Mouse (Mus musculus): Measurements from ENCODE around the gene Rpl7l1. TPM values are rescaled to one million over a fixed set of nuclear protein-coding genes. Genes with fewer than 3 reads are reported as not detected.
"Not testable (repeated sequence)": the region's sequence is repeated elsewhere in the genome, so short reads cannot be mapped to it uniquely, and the experiment has no call there.

Gene Rpl7l1
- polyA plus RNA-seq, 1 experiment, result 115 TPM

DNA sequence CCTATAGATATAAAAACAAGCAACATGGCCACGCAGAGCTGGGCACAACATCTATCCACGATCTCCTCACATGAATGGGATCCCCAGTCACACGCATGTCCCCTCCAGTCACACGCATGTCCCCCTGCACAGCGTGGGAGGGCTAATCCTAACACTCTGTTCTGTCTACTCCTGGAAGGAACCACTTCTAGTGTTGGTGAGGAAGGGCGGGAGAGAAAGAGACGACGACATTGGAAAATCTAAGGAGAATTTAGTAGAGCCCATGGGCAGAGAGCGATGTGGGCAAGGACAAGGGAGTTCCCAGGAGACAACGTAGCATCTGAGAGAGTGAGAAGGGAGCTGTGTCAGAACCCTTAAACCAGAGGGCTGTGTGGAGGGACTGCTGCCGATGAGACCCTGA, 11.9 kb downstream of the Rpl7l1 start:
- Histone ChIP-seq H3K27ac (ENCODE audit: insufficient read depth, low read length) (no peak overlapping the region), H3K4me3 (ENCODE audit: insufficient read depth, low read length) (no peak overlapping the region), H3K4me1 (ENCODE audit: control insufficient read depth, insufficient read depth, low read length) (no peaks in the 10 kb centered on the region)
- no peak for TF ChIP-seq CTCF (IDR thresholded peaks at IDR 0.05; ENCODE audit: borderline replicate concordance, insufficient read depth, low read length)
- no peak for TF ChIP-seq POLR2A (IDR thresholded peaks at IDR 0.05; ENCODE audit: low read depth, low read length)

DNA sequence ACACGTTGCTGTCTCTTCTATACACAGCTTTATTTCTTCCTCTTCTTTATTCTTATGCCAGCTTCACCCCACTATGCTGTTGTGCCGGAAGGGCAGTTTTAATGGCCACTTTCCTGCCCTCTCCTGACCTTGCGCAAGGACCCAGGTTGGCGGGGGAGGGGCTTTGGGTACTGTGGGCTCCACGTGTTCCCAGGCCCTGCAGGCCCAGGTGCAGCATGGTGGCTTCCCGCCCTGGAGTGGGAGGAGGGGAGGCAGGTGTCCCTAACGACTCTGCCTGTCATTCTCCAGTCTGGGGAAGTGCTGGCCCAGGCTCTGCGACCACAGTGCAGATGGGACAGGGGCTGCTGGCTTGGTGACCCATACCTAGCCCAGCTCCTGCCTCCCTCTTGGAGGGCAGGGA, 14.6 kb downstream of the Rpl7l1 start:
- no peak for TF ChIP-seq POLR2A (IDR thresholded peaks at IDR 0.05; ENCODE audit: low read depth, low read length)
- TF ChIP-seq CTCF (IDR thresholded peaks at IDR 0.05; ENCODE audit: borderline replicate concordance, insufficient read depth, low read length), result no peak
- Histone ChIP-seq H3K27ac (ENCODE audit: insufficient read depth, low read length) (no peak overlapping the region), H3K4me3 (ENCODE audit: insufficient read depth, low read length) (no peak overlapping the region), H3K4me1 (ENCODE audit: control insufficient read depth, insufficient read depth, low read length) (no peaks in the 10 kb centered on the region)

DNA sequence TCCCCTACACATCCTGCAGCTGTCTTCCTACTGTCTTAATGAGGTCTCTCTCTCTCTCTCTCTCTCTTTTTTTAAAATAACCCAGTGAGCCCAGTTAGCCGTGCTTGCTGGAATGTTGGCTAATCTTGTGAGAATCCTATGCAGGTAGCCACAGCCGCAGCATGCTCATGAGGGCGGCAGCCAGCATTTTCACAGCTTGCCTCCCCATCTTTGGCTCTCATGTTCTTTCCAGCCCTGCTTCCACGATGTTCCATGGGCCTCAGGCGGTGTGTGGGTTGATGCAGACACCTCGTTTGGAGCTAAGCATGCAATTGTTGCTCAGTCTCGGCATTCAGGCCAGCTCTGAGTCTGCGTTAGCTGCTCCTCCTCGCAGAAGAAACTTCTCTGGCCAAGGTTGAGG, 17.6 kb downstream of the Rpl7l1 start:
- not testable (repeated sequence) for H3K4me1 ChIP-seq (ENCODE audit: control insufficient read depth, insufficient read depth, low read length); H3K4me3 ChIP-seq (ENCODE audit: insufficient read depth, low read length); H3K27ac ChIP-seq (ENCODE audit: insufficient read depth, low read length)

DNA sequence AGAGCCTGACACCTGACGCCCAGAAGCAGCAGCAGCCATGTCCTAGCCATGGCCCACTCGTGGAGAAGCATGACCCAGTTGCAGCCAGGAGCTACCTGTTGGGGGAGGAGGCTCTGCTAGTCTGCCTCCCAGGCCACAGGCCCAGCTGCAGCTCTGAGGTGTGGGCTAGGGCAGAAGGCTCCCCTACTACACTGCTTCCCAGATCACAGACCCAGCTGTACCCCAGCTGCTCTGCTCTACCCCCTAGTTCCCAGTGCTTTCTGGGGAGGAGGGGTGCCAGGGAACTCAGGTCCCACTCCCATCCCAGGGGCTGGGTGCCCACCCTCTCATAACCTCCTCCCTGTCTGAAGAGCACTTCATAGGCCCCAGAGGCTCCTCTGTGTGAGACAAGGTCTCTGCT, 18.9 kb downstream of the Rpl7l1 start, which contains the start of gene Ptcra:
Ptcra (minus strand) TSS at position 169 of the 400 bp plus-strand sequence.
- no peaks in the 10 kb centered on the region for H3K4me1 ChIP-seq (ENCODE audit: control insufficient read depth, insufficient read depth, low read length)
- H3K27ac ChIP-seq (ENCODE audit: insufficient read depth, low read length), result no peak within 1 kb of the TSS
- no peak for TF ChIP-seq CTCF (IDR thresholded peaks at IDR 0.05; ENCODE audit: borderline replicate concordance, insufficient read depth, low read length)
- TF ChIP-seq POLR2A (IDR thresholded peaks at IDR 0.05; ENCODE audit: low read depth, low read length), result no peak
- no peak within 1 kb of the TSS for H3K4me3 ChIP-seq (ENCODE audit: insufficient read depth, low read length)

DNA sequence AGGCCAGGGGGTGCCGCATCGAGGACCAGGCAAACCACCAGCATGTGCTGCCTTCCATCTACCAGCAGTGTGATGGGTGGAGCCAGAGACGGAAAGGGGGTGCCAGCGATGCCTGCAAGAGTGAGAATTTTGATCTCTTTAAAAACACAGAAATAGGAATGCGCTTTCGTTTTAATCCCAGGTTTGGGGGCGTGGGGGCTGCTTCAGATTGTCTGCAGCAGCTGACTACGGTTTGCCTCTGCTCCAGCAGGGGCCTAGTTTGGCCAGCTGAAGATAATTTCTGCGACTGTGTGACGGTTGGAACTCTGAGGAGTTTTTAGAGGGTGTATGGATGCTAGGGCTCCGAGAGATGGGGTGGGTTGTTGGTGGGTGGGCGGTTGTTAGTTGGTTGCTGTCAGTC, 23.7 kb downstream of the Rpl7l1 start:
- Histone ChIP-seq H3K4me1 (ENCODE audit: control insufficient read depth, insufficient read depth, low read length) (no peaks in the 10 kb centered on the region), H3K27ac (ENCODE audit: insufficient read depth, low read length) (no peak overlapping the region), H3K4me3 (ENCODE audit: insufficient read depth, low read length) (no peak overlapping the region)
- no peak for TF ChIP-seq CTCF (IDR thresholded peaks at IDR 0.05; ENCODE audit: borderline replicate concordance, insufficient read depth, low read length)
- TF ChIP-seq POLR2A (IDR thresholded peaks at IDR 0.05; ENCODE audit: low read depth, low read length), result no peak

DNA sequence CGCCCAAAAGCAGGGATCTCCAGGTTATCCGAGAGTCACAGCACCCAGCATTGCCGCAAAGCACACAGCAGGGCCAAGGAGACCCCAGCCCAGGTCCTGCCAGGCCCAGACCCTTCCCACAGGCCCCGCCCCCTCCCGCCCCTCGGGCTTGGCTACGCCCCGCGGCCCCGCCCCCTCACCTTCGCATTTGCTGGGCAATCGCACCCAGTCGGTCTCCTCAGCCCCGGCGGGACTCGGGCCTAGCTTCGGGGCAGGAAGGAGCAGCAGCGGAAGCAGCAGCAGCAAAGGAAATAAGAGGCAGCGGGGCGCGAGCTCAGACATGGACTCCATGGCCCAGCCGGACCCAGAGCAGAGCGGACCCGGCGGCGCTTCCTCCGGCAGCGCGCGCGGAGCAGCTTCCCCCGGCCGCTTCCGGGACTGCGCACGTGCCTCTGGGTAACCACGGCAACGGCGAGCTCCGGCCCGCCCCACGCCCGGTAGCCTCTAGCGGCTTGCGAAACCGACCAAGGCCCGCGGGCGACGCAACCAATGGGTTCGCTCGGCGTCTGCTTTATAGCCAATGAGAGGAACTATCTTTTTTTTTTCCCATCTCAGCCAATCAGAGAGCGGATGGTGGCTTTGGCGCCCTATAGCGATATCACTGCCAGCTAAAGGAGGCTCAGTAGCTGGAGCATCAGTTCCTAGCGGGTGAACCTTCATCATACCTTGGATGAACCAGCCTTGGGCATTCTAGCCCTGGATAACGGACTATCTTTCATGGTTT, 30.5 kb downstream of the Rpl7l1 start, which contains the start of gene Cnpy3:
Cnpy3 (minus strand) TSS at position 421 of the 763 bp plus-strand sequence.
- TF ChIP-seq POLR2A (IDR thresholded peaks at IDR 0.05; ENCODE audit: low read depth, low read length) (peak; percentile 79), CTCF (IDR thresholded peaks at IDR 0.05; ENCODE audit: borderline replicate concordance, insufficient read depth, low read length) (no peak)
- Histone ChIP-seq H3K4me1 (ENCODE audit: control insufficient read depth, insufficient read depth, low read length) (0 out of 2 replicates have a peak, but pooled peaks cover 5% of the 10 kb centered on the region), H3K27ac (ENCODE audit: insufficient read depth, low read length) (peak within 1 kb of the TSS; percentile 64), H3K4me3 (ENCODE audit: insufficient read depth, low read length) (peak within 1 kb of the TSS; percentile 78)

DNA sequence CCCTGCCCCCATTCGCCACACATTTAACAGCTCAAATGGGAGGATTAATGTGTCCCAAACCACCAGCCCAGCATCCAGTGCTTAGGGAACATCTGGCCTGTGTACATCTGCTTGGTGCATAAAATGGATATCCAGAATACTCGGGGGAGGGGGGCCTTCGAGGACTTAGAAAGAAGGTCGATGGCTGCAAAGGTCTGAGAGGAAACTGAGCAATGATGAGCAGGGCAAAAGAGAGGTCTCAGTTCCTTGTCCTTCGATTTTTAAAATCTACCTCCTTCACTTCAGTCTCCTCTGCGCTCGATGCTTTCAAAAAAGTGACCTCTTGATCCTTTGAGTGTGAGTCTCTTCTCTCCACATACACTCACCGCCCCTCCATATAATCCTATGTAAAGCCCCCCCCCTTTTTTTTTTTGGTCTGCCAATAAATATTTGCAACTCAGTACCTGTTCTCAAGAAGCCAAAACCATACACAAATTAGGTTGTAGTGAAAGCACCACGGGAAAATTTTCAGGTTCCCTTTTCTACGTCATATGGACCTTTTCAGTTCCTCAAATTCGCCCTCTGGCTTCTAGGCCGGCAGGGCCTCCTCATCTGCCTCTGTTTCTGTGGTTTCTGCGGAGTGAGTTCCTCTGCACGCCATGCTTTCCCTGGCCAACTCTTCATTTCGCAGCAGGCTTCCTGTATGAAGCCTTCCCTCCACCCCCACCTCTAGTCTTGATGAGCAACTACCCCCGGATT, 31.2 kb downstream of the Rpl7l1 start:
- TF ChIP-seq CTCF (IDR thresholded peaks at IDR 0.05; ENCODE audit: borderline replicate concordance, insufficient read depth, low read length), result no peak
- no peak; the same call in 1 of the 2 replicates for TF ChIP-seq POLR2A (IDR thresholded peaks at IDR 0.05; ENCODE audit: low read depth, low read length)
- Histone ChIP-seq H3K4me3 (ENCODE audit: insufficient read depth, low read length) (peak overlapping the region; percentile 78), H3K27ac (ENCODE audit: insufficient read depth, low read length) (peak overlapping the region; percentile 64), H3K4me1 (ENCODE audit: control insufficient read depth, insufficient read depth, low read length) (0 out of 2 replicates have a peak, but pooled peaks cover 5% of the 10 kb centered on the region)

DNA sequence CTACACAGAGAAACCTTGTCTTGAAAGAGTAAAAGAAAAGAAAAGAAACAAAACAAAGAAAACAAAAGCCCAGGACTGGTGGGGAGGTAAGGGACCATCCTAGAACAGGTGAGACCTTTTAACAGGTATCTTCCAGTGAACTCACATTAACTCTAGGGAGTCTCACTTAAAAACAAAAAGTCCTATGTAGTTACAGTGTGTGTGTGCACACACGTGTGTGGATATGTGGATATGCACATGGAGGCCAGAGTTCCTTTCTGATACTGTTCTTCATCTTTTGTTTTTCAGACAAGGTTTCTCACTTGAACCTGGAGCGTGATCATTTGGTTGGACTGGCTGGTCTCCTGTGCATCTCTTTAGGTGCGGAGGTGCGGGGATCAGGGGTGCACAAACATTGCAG, 31.9 kb downstream of the Rpl7l1 start:
- H3K4me3 ChIP-seq (ENCODE audit: insufficient read depth, low read length), result peak overlapping the region; percentile 78; the same call in 1 of the 2 replicates
- TF ChIP-seq POLR2A (IDR thresholded peaks at IDR 0.05; ENCODE audit: low read depth, low read length), result no peak
- no peak for TF ChIP-seq CTCF (IDR thresholded peaks at IDR 0.05; ENCODE audit: borderline replicate concordance, insufficient read depth, low read length)
- H3K27ac ChIP-seq (ENCODE audit: insufficient read depth, low read length), result no peak overlapping the region
- H3K4me1 ChIP-seq (ENCODE audit: control insufficient read depth, insufficient read depth, low read length), result 0 out of 2 replicates have a peak, but pooled peaks cover 5% of the 10 kb centered on the region

DNA sequence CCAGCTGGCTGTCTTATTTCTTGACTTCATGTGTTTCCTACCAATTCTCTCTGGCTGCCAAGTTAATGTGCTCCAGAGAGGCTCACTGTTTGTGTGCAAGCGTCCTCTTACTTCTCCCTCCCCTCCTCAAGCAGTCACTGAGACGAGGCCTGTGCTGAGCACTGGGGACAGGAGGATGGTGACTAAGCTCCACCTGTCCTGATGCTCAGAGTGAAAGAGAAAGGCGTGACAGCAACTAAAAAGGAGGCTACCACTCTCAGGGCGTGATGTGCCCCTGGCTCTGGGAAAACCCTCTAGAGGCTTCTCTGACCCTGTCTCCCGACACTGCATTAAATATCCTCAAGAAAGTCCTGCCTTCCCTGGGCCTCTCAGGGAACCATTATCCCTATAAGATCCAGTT, 33.2 kb downstream of the Rpl7l1 start:
- no peak overlapping the region for H3K4me3 ChIP-seq (ENCODE audit: insufficient read depth, low read length)
- H3K27ac ChIP-seq (ENCODE audit: insufficient read depth, low read length), result no peak overlapping the region
- no peak for TF ChIP-seq CTCF (IDR thresholded peaks at IDR 0.05; ENCODE audit: borderline replicate concordance, insufficient read depth, low read length)
- no peak for TF ChIP-seq POLR2A (IDR thresholded peaks at IDR 0.05; ENCODE audit: low read depth, low read length)
- H3K4me1 ChIP-seq (ENCODE audit: control insufficient read depth, insufficient read depth, low read length), result 0 out of 2 replicates have a peak, but pooled peaks cover 5% of the 10 kb centered on the region

DNA sequence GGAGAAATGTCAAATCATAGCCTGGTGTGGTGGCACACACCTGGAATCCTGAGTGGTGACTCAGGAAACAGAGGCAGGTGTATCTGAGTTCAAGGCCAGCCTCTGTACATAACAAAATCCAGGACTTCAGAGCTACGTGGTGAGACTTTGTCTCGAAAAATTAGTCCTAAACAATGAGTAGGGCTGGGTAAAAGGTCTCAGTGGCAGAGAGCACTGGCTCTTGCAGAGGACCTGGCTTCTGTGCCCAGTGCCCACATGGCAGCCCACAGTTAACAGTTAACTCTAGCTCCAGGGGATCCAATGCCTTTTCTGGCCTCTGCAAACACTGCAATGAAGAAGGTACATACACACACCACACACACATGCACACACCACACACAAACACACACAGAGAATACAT, 34.7 kb downstream of the Rpl7l1 start:
- H3K27ac ChIP-seq (ENCODE audit: insufficient read depth, low read length), result no peak overlapping the region

More for the DNA sequence above, 34.7 kb downstream of the Rpl7l1 start:
- TF ChIP-seq POLR2A (IDR thresholded peaks at IDR 0.05; ENCODE audit: low read depth, low read length), result no peak
- no peak for TF ChIP-seq CTCF (IDR thresholded peaks at IDR 0.05; ENCODE audit: borderline replicate concordance, insufficient read depth, low read length)
- H3K4me1 ChIP-seq (ENCODE audit: control insufficient read depth, insufficient read depth, low read length), result 0 out of 2 replicates have a peak, but pooled peaks cover 5% of the 10 kb centered on the region
- no peak overlapping the region for H3K4me3 ChIP-seq (ENCODE audit: insufficient read depth, low read length)
